ENCODE assay signal across 10 mouse cellular contexts in genomic region chr15:95855953-95856352, GRCm38 (mm10).
DNase-seq lines count a peak whose midpoint lies in the region; ATAC-seq and TF ChIP-seq lines count a peak whose summit lies in the region.
"Had no signal": no experiment of that assay in that cellular context is flagged by ENCODE, and none has a peak within 500 bp of the region (broad histone marks: within the 10 kb centered on the region; RNA-seq: fewer than 3 reads in every experiment).

No protein-coding gene starts in this region.

- no peak for ATAC-seq in kidney, postnatal 0 days (replicated peaks; ENCODE audit: low FRiP score, low read depth)
- peak; percentile 31; the same call in 1 of the 2 replicates for ATAC-seq in intestine, embryonic 16.5 days
- ATAC-seq in CD4-positive, CD25-positive, alpha-beta regulatory T cell, adult 4 months = no peak

- TF ChIP-seq CTCF in kidney, postnatal 0 days (IDR thresholded peaks at IDR 0.05; ENCODE audit: low read depth) = no peak
- no peak for TF ChIP-seq CTCF in olfactory bulb, adult 2 months (IDR thresholded peaks at IDR 0.05; ENCODE audit: insufficient read depth, low read depth, low read length)

- no peaks in the 10 kb centered on the region for H3K9me3 ChIP-seq in kidney, postnatal 0 days (replicated peaks; ENCODE audit: low read length)
- H3K9me3 ChIP-seq in embryonic facial prominence, embryonic 10.5 days = no peaks in the 10 kb centered on the region
- no peaks in the 10 kb centered on the region for H3K9me3 ChIP-seq in intestine, embryonic 16.5 days (ENCODE audit: control insufficient read depth, low read length)

- no peak overlapping the region for H3K4me2 ChIP-seq in kidney, postnatal 0 days (ENCODE audit: low read length)
- no peak overlapping the region for H3K4me2 ChIP-seq in intestine, embryonic 16.5 days (ENCODE audit: low read depth, low read length)

- no peaks in the 10 kb centered on the region for H3K27me3 ChIP-seq in kidney, postnatal 0 days (ENCODE audit: insufficient read depth, low read length)
- no peaks in the 10 kb centered on the region for H3K27me3 ChIP-seq in embryonic facial prominence, embryonic 10.5 days (replicated peaks; ENCODE audit: low read depth, poor library complexity, severe bottlenecking)
- H3K27me3 ChIP-seq in intestine, embryonic 16.5 days (replicated peaks; ENCODE audit: control insufficient read depth, insufficient read depth, low read length) = no peaks in the 10 kb centered on the region

- peak overlapping the region; percentile 37 for H3K27ac ChIP-seq in kidney, postnatal 0 days
- H3K27ac ChIP-seq in embryonic facial prominence, embryonic 10.5 days (replicated peaks) = peak overlapping the region; percentile 45
- peak overlapping the region; percentile 17 for H3K27ac ChIP-seq in intestine, embryonic 16.5 days (ENCODE audit: low read length)
- H3K27ac ChIP-seq in olfactory bulb, adult 2 months (ENCODE audit: insufficient read depth, low read depth, low read length) = peak overlapping the region; percentile 60; the same call in 1 of the 2 replicates

- H3K36me3 ChIP-seq in kidney, postnatal 0 days (ENCODE audit: insufficient read depth, low read length) = no peaks in the 10 kb centered on the region
- H3K36me3 ChIP-seq in embryonic facial prominence, embryonic 10.5 days (replicated peaks) = no peaks in the 10 kb centered on the region; the same call in 1 of the 2 replicates
- H3K36me3 ChIP-seq in intestine, embryonic 16.5 days (ENCODE audit: control insufficient read depth, insufficient read depth, low read length) = no peaks in the 10 kb centered on the region

- H3K9ac ChIP-seq in kidney, postnatal 0 days (ENCODE audit: low read depth, low read length) = 0 out of 2 replicates have a peak overlapping the region, but pooled peaks have one; percentile 14
- no peak overlapping the region for H3K9ac ChIP-seq in intestine, embryonic 16.5 days (ENCODE audit: low read depth, low read length)

- peaks cover 13% of the 10 kb centered on the region; the same call in 1 of the 2 replicates for H3K4me1 ChIP-seq in kidney, postnatal 0 days (replicated peaks; ENCODE audit: insufficient read depth, low read length)
- H3K4me1 ChIP-seq in embryonic facial prominence, embryonic 10.5 days = peaks cover 22% of the 10 kb centered on the region
- peaks cover 20% of the 10 kb centered on the region for H3K4me1 ChIP-seq in intestine, embryonic 16.5 days (ENCODE audit: control insufficient read depth, insufficient read depth, low read length)
- peaks cover 9% of the 10 kb centered on the region for H3K4me1 ChIP-seq in olfactory bulb, adult 2 months (ENCODE audit: control insufficient read depth, insufficient read depth, low read length)

- DNase-seq in kidney, postnatal 0 days (ENCODE audit: low spot score) = no peak
- no peak for DNase-seq in kidney, postnatal 4 days
- DNase-seq in embryonic facial prominence, embryonic 10.5 days (ENCODE audit: low spot score) = peak; percentile 39
- no peak for DNase-seq in natural killer cell, adult 2 months (ENCODE audit: low spot score in 2 of 2)
- no peak for DNase-seq in adrenal gland, postnatal 14 days
- DNase-seq: cerebellum, postnatal 14 days had no signal

- no peak overlapping the region for H3K4me3 ChIP-seq in kidney, postnatal 0 days (replicated peaks; ENCODE audit: low read depth, low read length)
- no peak overlapping the region for H3K4me3 ChIP-seq in embryonic facial prominence, embryonic 10.5 days
- H3K4me3 ChIP-seq in intestine, embryonic 16.5 days (ENCODE audit: low read length) = no peak overlapping the region
- H3K4me3 ChIP-seq in olfactory bulb, adult 2 months (ENCODE audit: insufficient read depth, low read depth, low read length) = no peak overlapping the region
- H3K4me3 ChIP-seq: erythroblast, embryonic 14.5 days had no signal

- no peak for TF ChIP-seq POLR2A in olfactory bulb, adult 2 months (IDR thresholded peaks at IDR 0.05; ENCODE audit: insufficient read depth, low read depth, low read length)

- 36% methylated on average over 7 of the region's 7 CpGs for WGBS in kidney, postnatal 0 days
- WGBS in embryonic facial prominence, embryonic 10.5 days = 45% methylated on average over 7 of the region's 7 CpGs
- 39% methylated on average over 7 of the region's 7 CpGs for whole genome bisulfite sequencing in intestine, embryonic 16.5 days
- 62% methylated on average over 7 of the region's 7 CpGs for WGBS in olfactory bulb, adult 2 months
